Mouse (Mus musculus) olfactory bulb, adult 2 months (tissue): ENCODE measurements around the gene Eogt.

Source experiments
- CTCF ChIP-seq: fragments of 200-500 bp; IDR thresholded peaks from 2 replicates; pipeline ENCODE4 v1.5.1; 2012; ENCODE audit warnings: low read depth, mild to moderate bottlenecking, low read length, moderate library complexity; ENCODE audit not compliant: insufficient read depth
- POLR2A ChIP-seq: fragments of 200-500 bp; IDR thresholded peaks from 2 replicates; pipeline ENCODE4 v1.6.1; 2012; ENCODE audit warnings: mild to moderate bottlenecking, low read depth, low read length, moderate library complexity; ENCODE audit not compliant: insufficient read depth

- TF ChIP-seq CTCF (no peak), POLR2A (no peak)
Observed at GRCm38 (mm10) chr6:97101190-97101957, 47.6 kb downstream of the Eogt start.
